In the genomic region with DNA sequence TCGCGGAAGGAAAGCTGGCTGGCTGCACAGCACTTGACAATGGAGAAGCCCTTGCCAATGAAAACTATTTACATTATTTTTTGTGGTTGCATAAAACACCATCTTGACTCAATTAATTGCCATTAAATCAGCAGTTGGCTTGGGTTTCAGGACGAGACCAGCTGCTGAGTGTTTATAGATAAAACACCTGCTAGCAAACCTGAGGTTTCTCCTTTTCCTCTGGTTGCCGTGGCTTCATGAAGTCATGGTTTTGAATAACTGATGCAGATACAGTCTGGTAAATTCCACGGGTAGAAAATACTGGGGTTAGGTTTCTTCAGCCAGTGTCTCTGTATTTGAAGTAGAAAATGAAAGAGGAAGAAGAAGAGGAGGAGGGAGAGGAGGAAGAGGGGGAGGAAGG, we compare ENCODE assay signal across 15 mouse cellular contexts. TPM values are rescaled to one million over a fixed set of nuclear protein-coding genes. Genes with fewer than 3 reads are reported as not detected.
"Had no signal": no experiment of that assay in that cellular context is flagged by ENCODE, and none has a peak within 500 bp of the region (broad histone marks: within the 10 kb centered on the region; RNA-seq: fewer than 3 reads in every experiment).

No protein-coding gene starts in this region.

- H3K9ac ChIP-seq: limb, embryonic 15.5 days; liver, embryonic 12.5 days; lung, embryonic 15.5 days; midbrain, embryonic 12.5 days; neural tube, embryonic 13.5 days had no signal

- ATAC-seq: intestine, embryonic 16.5 days; liver, embryonic 12.5 days had no signal

- H3K4me2 ChIP-seq: limb, embryonic 15.5 days; liver, embryonic 12.5 days; lung, embryonic 15.5 days; midbrain, embryonic 12.5 days; neural tube, embryonic 13.5 days had no signal

- DNase-seq: kidney, adult 8-10 months; kidney, postnatal 25 days; layer of hippocampus, adult 9-11 months; layer of hippocampus, postnatal 36 days; left cerebral cortex, postnatal 4 days; retina, postnatal 1 day; right cerebral cortex, postnatal 4 days; thymus, postnatal 25 days had no signal

- H3K27ac ChIP-seq: limb, embryonic 15.5 days; liver, embryonic 12.5 days; lung, embryonic 15.5 days; midbrain, embryonic 12.5 days; neural tube, embryonic 13.5 days; stomach, postnatal 0 days had no signal

- H3K4me3 ChIP-seq: limb, embryonic 15.5 days; liver, embryonic 12.5 days; lung, embryonic 15.5 days; midbrain, embryonic 12.5 days; neural tube, embryonic 13.5 days had no signal

- H3K9me3 ChIP-seq: limb, embryonic 15.5 days; liver, embryonic 12.5 days; lung, embryonic 15.5 days; midbrain, embryonic 12.5 days; neural tube, embryonic 13.5 days had no signal

- H3K36me3 ChIP-seq: limb, embryonic 15.5 days; liver, embryonic 12.5 days; lung, embryonic 15.5 days; midbrain, embryonic 12.5 days; neural tube, embryonic 13.5 days had no signal

RNA-seq across cellular contexts. Expression of gene Cfap77, which starts 2.9 kb away (rescaled TPM):
- polyA plus RNA-seq: neural tube, embryonic 13.5 days had no signal
